1 mouse cellular context compared by ENCODE assay signal in genomic region chr15:82221104-82221860, GRCm38 (mm10).
A peak's percentile ranks its signal among the peaks of the same experiment; 100 is the strongest.
TF ChIP-seq lines count a peak whose summit lies in the region.

No protein-coding gene starts in this region.

TF ChIP-seq in CH12.LX, 34 proteins besides CTCF, POLR2A, EP300 and RAD21:
- no peak for TF ChIP-seq HCFC1 (IDR thresholded peaks at IDR 0.05; ENCODE audit: low read depth, low read length)
- TF ChIP-seq USF1 (IDR thresholded peaks at IDR 0.05; ENCODE audit: low read depth, low read length): no peak
- TF ChIP-seq USF2 (conservative IDR thresholded peaks at IDR 0.05; ENCODE audit: low read depth, low read length): no peak
- TF ChIP-seq MEF2A (IDR thresholded peaks at IDR 0.05; ENCODE audit: borderline replicate concordance, low read depth, low read length): peak; percentile 10
- peak; percentile 38 for TF ChIP-seq ZNF384 (IDR thresholded peaks at IDR 0.05; ENCODE audit: low read depth, low read length)
- TF ChIP-seq MAFK (IDR thresholded peaks at IDR 0.05; ENCODE audit: insufficient replicate concordance, low read length): no peak; the same call in 1 of the 2 replicates
- no peak for TF ChIP-seq NRF1 (IDR thresholded peaks at IDR 0.05; ENCODE audit: low read depth, low read length)
- TF ChIP-seq SMC3 (IDR thresholded peaks at IDR 0.05; ENCODE audit: low read depth, low read length): peak; percentile 48
- TF ChIP-seq TCF12 (IDR thresholded peaks at IDR 0.05; ENCODE audit: low read depth, low read length): peak; percentile 37
- peak; percentile 95 for TF ChIP-seq CHD1 (IDR thresholded peaks at IDR 0.05; ENCODE audit: low read depth, low read length)
- 0 out of 2 replicates have a peak, but pooled peaks have one; percentile 31 for TF ChIP-seq IRF4 (IDR thresholded peaks at IDR 0.05; ENCODE audit: low read depth, low read length)
- TF ChIP-seq UBTF (IDR thresholded peaks at IDR 0.05; ENCODE audit: low read depth, low read length): peak; percentile 61
- TF ChIP-seq SIN3A (IDR thresholded peaks at IDR 0.05; ENCODE audit: low read length): peak; percentile 89
- peak; percentile 52 for TF ChIP-seq ZMIZ1 (IDR thresholded peaks at IDR 0.05; ENCODE audit: low read depth, low read length)
- TF ChIP-seq KAT2A (IDR thresholded peaks at IDR 0.05; ENCODE audit: insufficient replicate concordance, low read length): no peak
- peak; percentile 8 for TF ChIP-seq ETS1 (conservative IDR thresholded peaks at IDR 0.05; ENCODE audit: low read depth, low read length)
- TF ChIP-seq POLR2AphosphoS2 (IDR thresholded peaks at IDR 0.05; ENCODE audit: low read depth, low read length): peak; percentile 82
- no peak for TF ChIP-seq MYC (IDR thresholded peaks at IDR 0.05; ENCODE audit: low read depth, low read length)
- TF ChIP-seq BHLHE40 (IDR thresholded peaks at IDR 0.05; ENCODE audit: low read depth, low read length): 0 out of 2 replicates have a peak, but pooled peaks have one; percentile 31
